Mouse (Mus musculus) CH12.LX (cell line): Measurements from ENCODE around the gene Nck2. TPM values are rescaled to one million over a fixed set of nuclear protein-coding genes. Genes with fewer than 3 reads are reported as not detected.

Source experiments
- DNase-seq: peaks from one replicate; pipeline ENCODE4 v3.0.0-alpha.2; 2013; ENCODE audit errors: extremely low read depth
- H3K27ac ChIP-seq: 2 replicates; pipeline ENCODE4 v1.5.1; 2012; ENCODE audit warnings: low read depth, mild to moderate bottlenecking, control low read depth, moderate library complexity; ENCODE audit not compliant: insufficient read depth
- H3K27me3 ChIP-seq: replicated peaks from 2 replicates; pipeline ENCODE3; 2012; ENCODE audit warnings: inconsistent platforms
- H3K36me3 ChIP-seq, 2 experiments: replicated peaks in 1 of 2; 2 replicates each; pipeline versions ENCODE3 to v1.6.1; 2012; ENCODE audit warnings: inconsistent platforms in 1 of 2, low read length in 1 of 2, mild to moderate bottlenecking in 1 of 2, mixed read lengths in 1 of 2, moderate library complexity in 1 of 2; ENCODE audit not compliant: control insufficient read depth in 1 of 2, insufficient read depth in 1 of 2
- H3K4me1 ChIP-seq, 2 experiments: 2 replicates each; pipeline ENCODE4 v1.6.1; 2012; ENCODE audit warnings: inconsistent platforms in 1 of 2, moderate library complexity in 1 of 2; ENCODE audit not compliant: insufficient read depth in 2 of 2, control insufficient read depth in 1 of 2
- H3K4me2 ChIP-seq: 2 replicates; pipeline ENCODE4 v1.6.1; 2012; ENCODE audit warnings: low read depth, mild to moderate bottlenecking, control low read depth; ENCODE audit not compliant: poor library complexity, insufficient read depth, severe bottlenecking
- H3K4me3 ChIP-seq, 3 experiments: fragments of 150-350 bp in 1 of 3; sonication (generic) in 1 of 3; replicated peaks in 1 of 3; 2 replicates each; pipeline versions ENCODE3 to v1.5.1; 2011 to 2012; ENCODE audit warnings: low read depth in 2 of 3, low read length in 2 of 3, mild to moderate bottlenecking in 2 of 3, moderate library complexity in 2 of 3, control low read depth in 1 of 3, improper control_type of control experiment in 1 of 3, inconsistent platforms in 1 of 3, mixed read lengths in 1 of 3; ENCODE audit not compliant: poor library complexity in 1 of 3
- H3K79me2 ChIP-seq: replicated peaks from 2 replicates; pipeline ENCODE4 v1.6.1; 2012; ENCODE audit warnings: mild to moderate bottlenecking, moderate library complexity; ENCODE audit not compliant: control insufficient read depth, poor library complexity, insufficient read depth, severe bottlenecking; ENCODE audit errors: extremely low read depth
- H3K9ac ChIP-seq: 2 replicates; pipeline ENCODE4 v1.6.1; 2012; ENCODE audit warnings: low read depth, mild to moderate bottlenecking, control low read depth, moderate library complexity; ENCODE audit not compliant: insufficient read depth
- H3K9me3 ChIP-seq: replicated peaks from 2 replicates; pipeline ENCODE3; 2012; ENCODE audit warnings: low read length, inconsistent platforms, mixed read lengths
- CHD2 ChIP-seq: IDR thresholded peaks from 2 replicates; pipeline ENCODE4 v1.6.1; 2011; ENCODE audit warnings: low read length, improper control_type of control experiment
- E2F4 ChIP-seq: IDR thresholded peaks from 2 replicates; pipeline ENCODE4 v1.6.1; 2011; ENCODE audit warnings: low read depth, low read length, improper control_type of control experiment; ENCODE audit not compliant: insufficient replicate concordance
- EP300 ChIP-seq: IDR thresholded peaks from 2 replicates; pipeline ENCODE4 v1.6.1; 2011; ENCODE audit warnings: low read length, improper control_type of control experiment
- ETS1 ChIP-seq: conservative IDR thresholded peaks from 2 replicates; pipeline ENCODE4 v1.6.1; 2012; ENCODE audit warnings: low read depth, mild to moderate bottlenecking, inconsistent platforms, low read length, improper control_type of control experiment, moderate library complexity
- GABPA ChIP-seq: IDR thresholded peaks from 2 replicates; pipeline ENCODE4 v1.6.1; 2012; ENCODE audit warnings: low read depth, low read length, improper control_type of control experiment, inconsistent platforms; ENCODE audit not compliant: insufficient replicate concordance
- HCFC1 ChIP-seq: IDR thresholded peaks from 2 replicates; pipeline ENCODE4 v1.6.1; 2012; ENCODE audit warnings: low read depth, mild to moderate bottlenecking, inconsistent platforms, low read length, improper control_type of control experiment
- IRF4 ChIP-seq: IDR thresholded peaks from 2 replicates; pipeline ENCODE4 v1.6.1; 2014; ENCODE audit warnings: low read depth, mild to moderate bottlenecking, inconsistent platforms, low read length, improper control_type of control experiment
- JUND ChIP-seq: conservative IDR thresholded peaks from 2 replicates; pipeline ENCODE4 v1.6.1; 2011; ENCODE audit warnings: low read depth, low read length, improper control_type of control experiment
- KAT2A ChIP-seq: IDR thresholded peaks from 2 replicates; pipeline ENCODE4 v1.6.1; 2012; ENCODE audit warnings: low read length, improper control_type of control experiment, inconsistent platforms; ENCODE audit not compliant: insufficient replicate concordance
- MAX ChIP-seq: IDR thresholded peaks from 2 replicates; pipeline ENCODE4 v1.6.1; 2011; ENCODE audit warnings: low read length, improper control_type of control experiment
- MAZ ChIP-seq: IDR thresholded peaks from 2 replicates; pipeline ENCODE4 v1.6.1; 2012; ENCODE audit warnings: low read depth, mild to moderate bottlenecking, inconsistent platforms, low read length, improper control_type of control experiment, moderate library complexity
- MEF2A ChIP-seq: IDR thresholded peaks from 2 replicates; pipeline ENCODE4 v1.6.1; 2014; ENCODE audit warnings: low read depth, mild to moderate bottlenecking, inconsistent platforms, low read length, improper control_type of control experiment, borderline replicate concordance
- MYC ChIP-seq: IDR thresholded peaks from 2 replicates; pipeline ENCODE4 v1.6.1; 2011; ENCODE audit warnings: low read depth, mild to moderate bottlenecking, improper control_type of control experiment, low read length
- NRF1 ChIP-seq: IDR thresholded peaks from 2 replicates; pipeline ENCODE4 v1.6.1; 2014; ENCODE audit warnings: low read depth, mild to moderate bottlenecking, inconsistent platforms, low read length, improper control_type of control experiment, moderate library complexity
- POLR2A ChIP-seq: IDR thresholded peaks from 2 replicates; pipeline ENCODE4 v1.6.1; 2011; ENCODE audit warnings: low read depth, mild to moderate bottlenecking, improper control_type of control experiment, low read length
- POLR2AphosphoS2 ChIP-seq: IDR thresholded peaks from 2 replicates; pipeline ENCODE4 v1.6.1; 2011; ENCODE audit warnings: low read depth, low read length, improper control_type of control experiment
- RCOR1 ChIP-seq: conservative IDR thresholded peaks from 2 replicates; pipeline ENCODE4 v1.6.1; 2012; ENCODE audit warnings: low read depth, mild to moderate bottlenecking, inconsistent platforms, low read length, improper control_type of control experiment
- SMC3 ChIP-seq: IDR thresholded peaks from 2 replicates; pipeline ENCODE4 v1.6.1; 2011; ENCODE audit warnings: low read depth, low read length, improper control_type of control experiment
- TBP ChIP-seq: conservative IDR thresholded peaks from 2 replicates; pipeline ENCODE4 v1.6.1; 2011; ENCODE audit warnings: low read depth, low read length, improper control_type of control experiment
- TCF12 ChIP-seq: IDR thresholded peaks from 2 replicates; pipeline ENCODE4 v1.6.1; 2014; ENCODE audit warnings: low read depth, mild to moderate bottlenecking, inconsistent platforms, low read length, improper control_type of control experiment
- UBTF ChIP-seq: IDR thresholded peaks from 2 replicates; pipeline ENCODE4 v1.6.1; 2012; ENCODE audit warnings: low read depth, mild to moderate bottlenecking, inconsistent platforms, low read length, improper control_type of control experiment, moderate library complexity
- ZMIZ1 ChIP-seq: IDR thresholded peaks from 2 replicates; pipeline ENCODE4 v1.6.1; 2012; ENCODE audit warnings: low read depth, mild to moderate bottlenecking, inconsistent platforms, low read length, improper control_type of control experiment
- ZNF384 ChIP-seq: IDR thresholded peaks from 2 replicates; pipeline ENCODE4 v1.6.1; 2012; ENCODE audit warnings: low read depth, low read length, improper control_type of control experiment, inconsistent platforms
- dilution Hi-C: fragments of 300-500 bp; cut with MboI; formaldehyde crosslinking; loops from 2 replicates; pipeline ENCODE4 v1.14.3; 2020; ENCODE audit warnings: low sequenced_read_pairs; ENCODE audit not compliant: extremely low pct_unique_long_range_greater_than_20kb, extremely low pct_ligation_motif_present
- in situ Hi-C: fragments of 300-500 bp; cut with MboI; formaldehyde crosslinking; loops from 3 replicates; pipeline ENCODE4 v1.14.3; 2019; ENCODE audit warnings: low sequenced_read_pairs, low pct_ligation_motif_present, low pct_unique_long_range_greater_than_20kb, mixed read lengths
- polyA plus RNA-seq: library from polyadenylated mRNA; unstranded; fragments of >175 nt; gene quantifications from 2 replicates; pipeline ENCODE4 v1.2.1, GENCODE M21; 2012; ENCODE audit warnings: low read depth; ENCODE audit not compliant: insufficient read length
- total RNA-seq, 2 experiments: library from RNA; depleted of rRNA; stranded (reverse); fragments of 300-350 nt in 1 of 2; fragments of >200 nt in 1 of 2; gene quantifications; 2 replicates each; pipeline ENCODE4 v1.2.3; 2012 to 2014

Gene Nck2
- total and polyA plus RNA-seq, 3 experiments, result 4.4 to 7.6 (median 4.6) TPM

- no peaks in the 10 kb centered on the region; the same call in 1 of the 2 replicates for H3K79me2 ChIP-seq
- H3K9ac ChIP-seq, result peak overlapping the region; percentile 49
- no peak overlapping the region for H3K27ac ChIP-seq
- no peaks in the 10 kb centered on the region for H3K36me3 ChIP-seq
- TF ChIP-seq NRF1 (peak; percentile 68), EP300 (no peak), SMC3 (peak; percentile 19; the same call in 1 of the 2 replicates), RCOR1 (no peak), TCF12 (no peak), ZNF384 (no peak), GABPA (no peak), POLR2AphosphoS2 (no peak), E2F4 (no peak), MAZ (peak; percentile 47; the same call in 1 of the 2 replicates), POLR2A (peak; percentile 32; the same call in 1 of the 2 replicates), HCFC1 (no peak), TBP (no peak), KAT2A (no peak), JUND (no peak), ZMIZ1 (no peak), IRF4 (no peak), ETS1 (no peak), MYC (no peak), UBTF (peak; percentile 85; the same call in 1 of the 2 replicates), MAX (no peak), CHD2 (peak; percentile 38; the same call in 1 of the 2 replicates), MEF2A (no peak)
- TF ChIP-seq, all 38 proteins: peak for 6
- Histone ChIP-seq H3K27me3 (peaks cover 3% of the 10 kb centered on the region), H3K4me2 (peak overlapping the region; percentile 78), H3K9me3 (no peaks in the 10 kb centered on the region), H3K4me1 (peaks cover 11 to 33% of the 10 kb centered on the region in 2 experiments), H3K4me3 (peak overlapping the region; percentile 55 to 85 (median 83))
- dilution Hi-C loops, result no loop called here
- in situ Hi-C loops, result no loop called here
- peak; percentile 41 for DNase-seq
These were observed 1.1 kb downstream of the Nck2 start for GRCm38 (mm10) chr1:43445170-43446088.
